Mouse (Mus musculus) kidney, postnatal 0 days (tissue): ENCODE data around the gene Tmem178b. TPM values are rescaled to one million over a fixed set of nuclear protein-coding genes. Genes with fewer than 3 reads are reported as not detected.
A peak's percentile ranks its signal among the peaks of the same experiment; 100 is the strongest.

ENCODE experiments used
- ATAC-seq: fragments of 200-750 bp; cut with Nextera tagmentation; replicated peaks from 2 replicates; pipeline ENCODE4 v1.8.0; 2017; ENCODE audit warnings: low read depth, moderate number of reproducible peaks, moderate TSS enrichment, moderate library complexity; ENCODE audit not compliant: low FRiP score
- DNase-seq: peaks from one replicate; pipeline ENCODE4 v3.0.0-alpha.2; 2016; ENCODE audit warnings: low spot score
- H3K27ac ChIP-seq: fragments of 300-500 bp; sonication (generic); 2 replicates; pipeline ENCODE4 v1.5.1; 2014; ENCODE audit warnings: mild to moderate bottlenecking
- H3K27me3 ChIP-seq: fragments of 300-500 bp; sonication (generic); 2 replicates; pipeline ENCODE4 v1.6.1; 2014; ENCODE audit warnings: low read length, mixed read lengths; ENCODE audit not compliant: insufficient read depth
- H3K36me3 ChIP-seq: fragments of 300-500 bp; sonication (generic); 2 replicates; pipeline ENCODE4 v1.6.1; 2014; ENCODE audit warnings: low read length, mixed read lengths; ENCODE audit not compliant: insufficient read depth
- H3K4me1 ChIP-seq: fragments of 300-500 bp; sonication (generic); replicated peaks from 2 replicates; pipeline ENCODE4 v1.6.1; 2014; ENCODE audit warnings: antibody characterized with exemption, low read length, mixed read lengths; ENCODE audit not compliant: insufficient read depth
- H3K4me2 ChIP-seq: fragments of 300-500 bp; sonication (generic); 2 replicates; pipeline ENCODE4 v1.6.1; 2014; ENCODE audit warnings: mild to moderate bottlenecking, low read length, moderate library complexity, mixed read lengths
- H3K4me3 ChIP-seq: fragments of 300-500 bp; sonication (generic); replicated peaks from 2 replicates; pipeline ENCODE4 v1.5.1; 2014; ENCODE audit warnings: low read depth, low read length
- H3K9ac ChIP-seq: fragments of 300-500 bp; sonication (generic); 2 replicates; pipeline ENCODE4 v1.6.1; 2014; ENCODE audit warnings: low read depth, low read length
- H3K9me3 ChIP-seq: fragments of 300-500 bp; sonication (generic); replicated peaks from 2 replicates; pipeline ENCODE4 v1.6.1; 2016; ENCODE audit warnings: low read length, inconsistent platforms, mixed read lengths
- CTCF ChIP-seq: IDR thresholded peaks from 2 replicates; pipeline ENCODE4 v1.5.1; 2016; ENCODE audit warnings: antibody characterized with exemption, low read depth, mild to moderate bottlenecking, moderate library complexity
- WGBS: fragments of 180-500 bp; shearing (Covaris S2); extraction: QIAGEN DNeasy Blood & Tissue Kit; methylation state at CpG from one replicate; pipeline ENCODE4 v1.1.7; 2014; 5-methylcytosine and 5-hydroxymethylcytosine counted together
- polyA plus RNA-seq: library from polyadenylated mRNA; unstranded; fragments of >200 nt; fragmentation: Nextera tagmentation; extraction: Ambion mirVana; gene quantifications from 2 replicates; pipeline ENCODE4 v1.2.1, GENCODE M21; 2015

Tmem178b gene
- polyA plus RNA-seq, 1 experiment from 2014 or later, result 0.25 TPM

GRCm38 (mm10) chr6:39870271-39871135 is 2.6 kb upstream of the Tmem178b start:
- peaks cover 40% of the 10 kb centered on the region for H3K27me3 ChIP-seq

GRCm38 (mm10) chr6:39871381-39872305 is 1.4 kb upstream of the Tmem178b start:
- WGBS, result under 1% methylated on average over 70 of the region's 71 CpGs
- peak overlapping the region; percentile 45 for H3K4me3 ChIP-seq
- H3K36me3 ChIP-seq, result no peaks in the 10 kb centered on the region
- DNase-seq (peak; percentile 70), ATAC-seq (peak; percentile 82)
- H3K27ac ChIP-seq, result no peak overlapping the region
- H3K4me2 ChIP-seq, result peak overlapping the region; percentile 87
- peaks cover 40% of the 10 kb centered on the region for H3K27me3 ChIP-seq
- no peaks in the 10 kb centered on the region for H3K9me3 ChIP-seq
- H3K4me1 ChIP-seq, result no peaks in the 10 kb centered on the region; the same call in none of the 2 replicates
- peak; percentile 26 for TF ChIP-seq CTCF
- peak overlapping the region; percentile 31; the same call in 1 of the 2 replicates for H3K9ac ChIP-seq

More at GRCm38 (mm10) chr6:39870271-39871135, 2.6 kb upstream of the Tmem178b start:
- peak; percentile 58 for TF ChIP-seq CTCF
- no peak for ATAC-seq
- Histone ChIP-seq H3K4me3 (peak overlapping the region; percentile 45), H3K4me1 (no peaks in the 10 kb centered on the region; the same call in none of the 2 replicates), H3K9ac (no peak overlapping the region), H3K27ac (no peak overlapping the region), H3K9me3 (no peaks in the 10 kb centered on the region), H3K4me2 (peak overlapping the region; percentile 87), H3K36me3 (no peaks in the 10 kb centered on the region)
- 2% methylated on average over 28 of the region's 28 CpGs for WGBS
- DNase-seq, result peak; percentile 39

- Histone ChIP-seq H3K27me3 (peaks cover 40% of the 10 kb centered on the region), H3K4me3 (peak overlapping the region; percentile 45), H3K27ac (no peak overlapping the region), H3K4me1 (no peaks in the 10 kb centered on the region; the same call in none of the 2 replicates), H3K9me3 (no peaks in the 10 kb centered on the region), H3K4me2 (peak overlapping the region; percentile 87), H3K9ac (no peak overlapping the region), H3K36me3 (no peaks in the 10 kb centered on the region)
- peak; percentile 25 for DNase-seq
- WGBS, result under 1% methylated on average over 39 of the region's 39 CpGs
- TF ChIP-seq CTCF, result no peak
- ATAC-seq, result peak; percentile 14; the same call in 1 of the 2 replicates
These were observed 668 bp upstream of the Tmem178b start for GRCm38 (mm10) chr6:39872306-39872900.

DNA sequence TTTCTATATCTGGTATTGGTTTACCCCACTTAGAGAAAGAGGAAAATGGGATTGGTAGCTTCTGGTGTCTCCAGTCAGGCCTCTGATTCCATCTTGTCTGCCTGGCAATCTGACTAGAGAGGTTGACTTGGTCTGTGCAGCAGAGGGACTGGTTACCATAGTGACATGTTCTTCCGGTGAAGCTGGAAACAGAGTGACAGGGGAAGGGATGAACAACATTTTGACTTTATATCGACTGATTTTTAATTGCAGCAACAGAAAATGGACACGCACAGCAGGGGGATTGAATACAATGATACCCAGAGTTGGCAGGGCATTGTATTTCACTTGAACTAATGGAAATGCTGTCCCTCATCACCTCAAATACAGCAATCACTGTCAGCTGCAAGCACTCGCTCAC is 2.1 kb downstream of the Tmem178b start:
- H3K4me2 ChIP-seq, result no peak overlapping the region
- no peak overlapping the region for H3K9ac ChIP-seq
- H3K27me3 ChIP-seq, result peaks cover 33% of the 10 kb centered on the region
- H3K9me3 ChIP-seq, result no peaks in the 10 kb centered on the region
- H3K4me1 ChIP-seq, result no peaks in the 10 kb centered on the region; the same call in none of the 2 replicates
- H3K4me3 ChIP-seq, result no peak overlapping the region
- no peaks in the 10 kb centered on the region for H3K36me3 ChIP-seq
- WGBS, result 61% methylated on average over 4 of the region's 4 CpGs
- ATAC-seq (no peak), DNase-seq (no peak)
- TF ChIP-seq CTCF, result no peak
- no peak overlapping the region for H3K27ac ChIP-seq

DNA sequence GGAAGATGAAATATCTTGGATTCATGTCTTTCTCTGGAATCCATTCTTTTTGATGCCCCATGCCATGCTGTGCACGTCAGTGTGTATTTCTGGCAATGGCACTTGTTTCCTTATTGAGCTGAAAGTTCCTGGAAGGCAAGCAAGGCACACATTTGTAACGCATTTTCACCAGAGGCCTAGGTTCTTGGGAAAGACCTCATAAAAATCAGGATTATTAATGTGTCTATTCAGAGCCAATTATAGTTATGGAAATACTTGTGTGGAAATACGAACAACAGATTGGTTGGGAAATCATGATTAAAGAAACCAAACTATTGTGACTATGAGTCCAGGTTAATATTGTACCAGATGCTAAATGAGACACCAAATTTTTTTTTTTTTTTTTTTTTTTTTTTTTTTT is 3.4 kb downstream of the Tmem178b start:
- no peak overlapping the region for H3K4me2 ChIP-seq
- no peaks in the 10 kb centered on the region; the same call in none of the 2 replicates for H3K4me1 ChIP-seq
- no peak overlapping the region for H3K4me3 ChIP-seq
- H3K27me3 ChIP-seq, result peaks cover 23% of the 10 kb centered on the region
- DNase-seq (no peak), ATAC-seq (no peak)
- no peak overlapping the region for H3K9ac ChIP-seq
- H3K36me3 ChIP-seq, result no peaks in the 10 kb centered on the region
- TF ChIP-seq CTCF, result no peak
- no peaks in the 10 kb centered on the region for H3K9me3 ChIP-seq
- WGBS, result 74% methylated on average over 3 of the region's 3 CpGs
- H3K27ac ChIP-seq, result no peak overlapping the region
